Mouse (Mus musculus) forebrain, embryonic 10.5 days (tissue): ENCODE data around the gene Mafk. TPM values are rescaled to one million over a fixed set of nuclear protein-coding genes. Genes with fewer than 3 reads are reported as not detected.

Experiments used
- DNase-seq: peaks from one replicate; pipeline ENCODE4 v3.0.0-alpha.2; 2017; ENCODE audit warnings: low spot score; ENCODE audit errors: extremely low spot score
- H3K27ac ChIP-seq: fragments of 300-500 bp; sonication (generic); 2 replicates; pipeline ENCODE4 v1.5.1; 2016; ENCODE audit warnings: mild to moderate bottlenecking
- H3K27me3 ChIP-seq: fragments of 300-500 bp; sonication (generic); 2 replicates; pipeline ENCODE4 v1.6.1; 2016; ENCODE audit warnings: mild to moderate bottlenecking; ENCODE audit not compliant: poor library complexity, severe bottlenecking
- H3K36me3 ChIP-seq: fragments of 300-500 bp; sonication (generic); replicated peaks from 2 replicates; pipeline ENCODE4 v1.6.1; 2016; ENCODE audit warnings: mild to moderate bottlenecking, moderate library complexity
- H3K4me1 ChIP-seq: fragments of 300-500 bp; sonication (generic); 2 replicates; pipeline ENCODE4 v1.6.1; 2016
- H3K4me3 ChIP-seq: fragments of 300-500 bp; sonication (generic); 2 replicates; pipeline ENCODE4 v1.5.1; 2016; ENCODE audit warnings: mild to moderate bottlenecking, moderate library complexity
- H3K9me3 ChIP-seq: fragments of 300-500 bp; sonication (generic); 2 replicates; pipeline ENCODE4 v1.6.1; 2016; ENCODE audit warnings: mild to moderate bottlenecking, moderate library complexity
- WGBS: fragments of 180-500 bp; shearing (Covaris S2); methylation state at CpG from one replicate; pipeline ENCODE4 v1.1.7; 2016; 5-methylcytosine and 5-hydroxymethylcytosine counted together
- polyA plus RNA-seq: library from polyadenylated mRNA; unstranded; fragments of >200 nt; fragmentation: Nextera tagmentation; extraction: Ambion mirVana; gene quantifications from 2 replicates; pipeline ENCODE4 v1.2.1, GENCODE M21; 2016

The Mafk gene
- polyA plus RNA-seq, 1 experiment from 2014 or later, result 9.8 TPM

DNA sequence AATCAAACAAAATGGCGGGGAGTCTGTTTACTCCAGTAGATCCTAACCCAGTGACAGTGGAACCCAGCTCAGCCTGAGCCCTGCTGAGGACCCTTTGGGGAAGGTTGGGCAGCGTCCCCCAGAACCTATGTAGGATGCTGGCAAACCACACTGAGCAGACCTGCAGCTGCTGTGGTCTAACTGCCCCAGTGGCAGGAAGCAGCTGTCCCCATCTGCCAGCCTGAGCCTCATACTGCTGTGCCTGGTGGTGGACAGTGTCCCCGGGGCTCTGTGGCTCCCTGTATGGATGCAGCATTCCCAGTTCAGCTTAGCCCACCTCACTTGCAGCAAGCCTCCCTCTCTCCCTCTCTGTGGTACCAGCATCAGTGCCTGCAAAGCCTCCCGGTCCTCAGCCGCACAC is 14.3 kb upstream of the Mafk start:
- Histone ChIP-seq H3K36me3 (peaks cover 23% of the 10 kb centered on the region), H3K4me1 (peaks cover 13% of the 10 kb centered on the region)
- 85% methylated on average over 5 of the region's 5 CpGs for WGBS

DNA sequence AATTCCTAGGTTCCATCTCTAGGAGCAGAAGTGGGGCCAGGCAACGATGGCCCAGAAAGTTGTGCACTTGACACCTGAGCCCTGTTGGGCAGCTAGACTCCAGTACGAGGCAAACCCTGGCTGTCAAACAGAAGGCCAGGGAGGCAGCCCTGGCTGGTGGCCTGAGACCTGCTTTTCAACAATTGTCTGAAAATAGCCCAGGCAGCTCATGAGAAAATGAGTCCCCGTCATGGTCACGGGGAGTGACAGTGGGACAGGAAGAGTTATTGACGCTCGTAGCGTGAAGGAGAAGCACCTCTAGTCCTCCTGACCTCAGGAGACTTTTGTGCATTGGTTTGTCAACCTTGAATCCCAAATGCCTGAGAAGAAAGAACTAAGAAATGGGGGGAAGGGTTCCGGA is 9.9 kb upstream of the Mafk start:
- no peaks in the 10 kb centered on the region for H3K4me1 ChIP-seq
- WGBS, result 90% methylated on average over 8 of the region's 8 CpGs

More for the DNA sequence above, 14.3 kb upstream of the Mafk start:
- Histone ChIP-seq H3K4me3 (no peak overlapping the region), H3K9me3 (no peaks in the 10 kb centered on the region), H3K27ac (no peak overlapping the region), H3K27me3 (no peaks in the 10 kb centered on the region)
- no peak for DNase-seq

DNA sequence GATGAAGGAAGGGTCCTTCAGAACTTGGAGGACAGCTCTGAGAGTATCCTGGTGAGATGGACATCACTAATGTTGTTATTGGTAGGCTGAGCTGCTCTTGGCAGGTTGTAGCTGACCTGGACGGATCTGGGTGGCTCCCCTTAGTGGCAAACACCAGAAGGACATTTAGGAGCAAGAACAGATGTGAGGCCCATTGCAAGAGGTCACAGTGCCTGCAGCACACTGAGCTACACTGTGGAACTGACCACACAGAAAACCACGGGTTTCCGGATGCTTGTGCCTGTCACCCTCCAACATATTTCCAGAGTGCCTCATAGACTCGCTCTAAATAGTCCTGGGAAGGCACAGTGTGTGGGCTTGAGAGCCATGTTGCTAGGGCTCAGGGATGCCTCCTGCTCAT is 1.8 kb upstream of the Mafk start:
- Histone ChIP-seq H3K9me3 (no peaks in the 10 kb centered on the region), H3K27me3 (no peaks in the 10 kb centered on the region), H3K4me1 (peaks cover 36% of the 10 kb centered on the region), H3K4me3 (no peak overlapping the region), H3K27ac (no peak overlapping the region), H3K36me3 (no peaks in the 10 kb centered on the region)
- no peak for DNase-seq
- 58% methylated on average over 4 of the region's 4 CpGs for WGBS

More for the DNA sequence above, 9.9 kb upstream of the Mafk start:
- H3K36me3 ChIP-seq, result no peaks in the 10 kb centered on the region
- no peak overlapping the region for H3K4me3 ChIP-seq
- H3K27ac ChIP-seq, result no peak overlapping the region
- no peaks in the 10 kb centered on the region for H3K9me3 ChIP-seq
- no peak for DNase-seq
- H3K27me3 ChIP-seq, result no peaks in the 10 kb centered on the region

DNA sequence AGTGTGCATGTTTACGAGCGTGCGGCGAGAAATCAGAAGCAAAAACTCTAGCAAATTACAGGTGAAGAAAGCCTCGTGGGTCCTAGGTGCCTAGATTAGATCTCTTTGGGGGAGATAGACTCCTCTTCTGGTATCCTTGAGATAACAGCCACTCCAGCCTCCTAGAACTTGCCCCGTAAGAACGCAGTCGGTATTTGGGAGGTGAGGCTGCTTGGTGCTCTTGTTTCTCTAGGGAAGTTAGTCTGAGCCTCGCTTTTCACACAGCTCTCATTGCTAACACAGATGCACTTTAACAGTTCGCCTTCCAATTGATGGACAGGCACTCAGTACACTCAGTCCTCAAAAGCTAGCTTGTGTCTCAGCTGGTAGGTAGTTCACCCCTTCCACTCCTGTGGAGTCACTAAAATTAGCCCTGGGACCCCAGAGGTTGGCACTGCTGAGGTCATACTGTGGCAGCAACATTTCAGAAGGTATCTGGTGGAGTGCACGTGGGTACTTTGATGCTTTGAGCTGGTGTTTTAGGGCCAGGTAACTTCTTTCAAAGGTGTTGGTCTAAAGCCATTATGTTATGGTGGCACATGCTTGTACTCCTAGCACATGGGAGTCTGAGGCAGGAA is 954 bp downstream of the Mafk start:
- peak overlapping the region; percentile 85; the same call in 1 of the 2 replicates for H3K27ac ChIP-seq
- H3K9me3 ChIP-seq, result no peaks in the 10 kb centered on the region
- peak overlapping the region; percentile 98 for H3K4me3 ChIP-seq
- H3K36me3 ChIP-seq, result no peaks in the 10 kb centered on the region
- no peak for DNase-seq
- no peaks in the 10 kb centered on the region for H3K27me3 ChIP-seq
- peaks cover 64% of the 10 kb centered on the region for H3K4me1 ChIP-seq
- WGBS, result 24% methylated on average over 11 of the region's 11 CpGs

DNA sequence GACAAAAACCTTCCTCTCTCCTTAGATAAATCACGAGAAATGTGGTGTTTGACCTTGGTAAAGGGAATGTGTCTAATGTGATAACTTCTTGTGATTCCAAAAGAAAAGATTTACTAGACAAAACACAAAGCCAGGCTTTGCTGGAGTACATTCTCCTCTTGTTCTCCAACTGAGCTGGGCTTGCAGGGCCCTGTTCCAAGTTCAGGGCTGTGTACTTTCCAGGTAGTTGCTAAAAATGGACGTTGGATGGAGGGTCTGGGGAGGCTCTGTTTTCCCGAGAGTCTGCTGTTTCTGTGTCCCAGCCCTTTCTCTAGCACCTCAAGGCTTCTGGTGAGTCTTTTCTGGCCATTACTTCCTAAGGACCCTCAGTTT is 1.6 kb downstream of the Mafk start:
- Histone ChIP-seq H3K27ac (no peak overlapping the region), H3K36me3 (no peaks in the 10 kb centered on the region), H3K4me3 (peak overlapping the region; percentile 98; the same call in 1 of the 2 replicates), H3K9me3 (no peaks in the 10 kb centered on the region), H3K27me3 (no peaks in the 10 kb centered on the region), H3K4me1 (peaks cover 71% of the 10 kb centered on the region)
- 73% methylated on average over 3 of the region's 3 CpGs for WGBS
- no peak for DNase-seq

DNA sequence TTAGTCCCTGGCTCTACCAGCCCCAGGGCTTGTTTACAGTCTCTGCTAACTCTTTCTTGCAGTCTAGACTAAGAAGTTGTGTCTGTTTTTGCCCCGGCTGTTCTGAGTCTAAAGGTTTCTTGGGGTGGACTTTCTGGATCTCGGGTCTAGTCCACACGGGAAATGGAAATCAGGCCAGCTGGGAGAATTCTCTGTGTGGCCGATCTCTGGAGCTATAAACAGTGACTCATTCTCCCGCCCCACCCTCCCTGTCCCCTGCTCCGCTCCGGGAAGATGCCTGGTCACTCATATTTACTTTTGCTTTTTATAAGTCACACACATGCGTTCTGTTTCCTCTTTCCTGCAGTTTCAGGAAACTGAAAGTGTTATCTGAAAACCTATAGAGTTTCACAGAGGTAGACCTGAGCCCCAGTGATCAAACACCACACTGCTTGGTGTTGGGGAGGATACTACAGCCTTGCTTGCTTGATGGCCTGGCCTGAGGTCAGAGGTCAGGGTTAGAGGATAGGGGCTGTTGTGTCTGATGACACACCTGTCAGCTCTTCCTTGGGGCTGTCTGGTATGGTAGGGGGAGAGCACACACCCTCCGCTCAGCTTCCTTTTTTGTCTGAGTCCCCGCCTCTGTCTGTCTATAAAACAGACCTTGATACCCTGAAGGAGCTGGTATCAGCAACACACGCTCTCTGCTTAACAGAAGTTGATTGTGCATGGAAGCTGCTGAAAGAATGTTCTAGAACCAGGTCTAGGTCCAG is 2.2 kb downstream of the Mafk start:
- H3K9me3 ChIP-seq, result no peaks in the 10 kb centered on the region
- no peaks in the 10 kb centered on the region for H3K36me3 ChIP-seq
- 87% methylated on average over 11 of the region's 11 CpGs for WGBS
- no peak for DNase-seq
- H3K27ac ChIP-seq, result no peak overlapping the region
- no peaks in the 10 kb centered on the region for H3K27me3 ChIP-seq
- peak overlapping the region; percentile 98; the same call in 1 of the 2 replicates for H3K4me3 ChIP-seq
- peaks cover 77% of the 10 kb centered on the region for H3K4me1 ChIP-seq

DNA sequence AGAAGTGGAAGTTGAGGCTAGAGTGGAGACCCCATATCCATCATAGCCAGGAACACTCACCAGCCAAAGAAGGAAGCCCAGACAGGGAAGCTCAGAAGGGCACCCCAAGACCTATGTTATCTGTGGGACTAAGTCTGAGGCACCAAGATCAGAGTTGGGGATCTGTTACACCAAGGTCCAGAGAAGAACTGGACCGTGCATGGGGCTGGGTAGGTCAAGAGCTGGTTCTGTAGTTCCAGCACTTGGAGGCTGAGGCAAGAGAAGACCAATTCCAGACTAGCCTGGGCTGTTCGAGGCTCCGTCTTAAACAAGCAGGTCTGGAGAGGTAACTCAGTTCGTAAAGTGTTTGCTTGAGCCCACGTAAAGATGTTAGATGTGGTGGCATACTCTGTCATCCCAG is 2.8 kb downstream of the Mafk start:
- DNase-seq, result no peak
- Histone ChIP-seq H3K4me3 (no peak overlapping the region), H3K36me3 (no peaks in the 10 kb centered on the region; the same call in 1 of the 2 replicates), H3K4me1 (peaks cover 83% of the 10 kb centered on the region), H3K27me3 (no peaks in the 10 kb centered on the region), H3K27ac (no peak overlapping the region), H3K9me3 (no peaks in the 10 kb centered on the region)
- WGBS, result 88% methylated on average over 5 of the region's 5 CpGs

DNA sequence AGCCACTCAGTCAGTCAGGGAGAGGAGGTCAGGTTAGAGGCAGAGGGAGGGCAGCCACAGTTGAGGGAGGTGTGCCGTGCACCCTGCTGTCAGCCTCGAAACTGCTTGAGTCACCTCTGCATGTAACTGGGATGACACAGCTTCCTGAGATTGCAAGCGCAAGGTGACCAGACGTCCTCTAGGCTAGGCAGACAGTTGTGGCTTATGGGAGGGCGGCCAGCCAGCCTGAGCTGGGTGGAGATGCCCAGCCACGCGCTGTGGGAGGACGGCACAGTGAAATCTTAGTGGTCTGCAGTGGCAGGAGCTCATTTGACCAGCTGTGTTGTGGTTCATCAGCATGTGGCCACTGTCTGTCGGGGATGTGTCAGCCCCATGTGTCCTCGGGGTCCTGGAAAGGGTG is 3.6 kb downstream of the Mafk start:
- 77% methylated on average over 10 of the region's 10 CpGs for WGBS
- H3K27ac ChIP-seq, result peak overlapping the region; percentile 17; the same call in 1 of the 2 replicates
- H3K36me3 ChIP-seq, result peaks cover 8% of the 10 kb centered on the region
- H3K4me3 ChIP-seq, result no peak overlapping the region
- peaks cover 85% of the 10 kb centered on the region for H3K4me1 ChIP-seq
- DNase-seq, result no peak
- H3K27me3 ChIP-seq, result no peaks in the 10 kb centered on the region
- H3K9me3 ChIP-seq, result no peaks in the 10 kb centered on the region

DNA sequence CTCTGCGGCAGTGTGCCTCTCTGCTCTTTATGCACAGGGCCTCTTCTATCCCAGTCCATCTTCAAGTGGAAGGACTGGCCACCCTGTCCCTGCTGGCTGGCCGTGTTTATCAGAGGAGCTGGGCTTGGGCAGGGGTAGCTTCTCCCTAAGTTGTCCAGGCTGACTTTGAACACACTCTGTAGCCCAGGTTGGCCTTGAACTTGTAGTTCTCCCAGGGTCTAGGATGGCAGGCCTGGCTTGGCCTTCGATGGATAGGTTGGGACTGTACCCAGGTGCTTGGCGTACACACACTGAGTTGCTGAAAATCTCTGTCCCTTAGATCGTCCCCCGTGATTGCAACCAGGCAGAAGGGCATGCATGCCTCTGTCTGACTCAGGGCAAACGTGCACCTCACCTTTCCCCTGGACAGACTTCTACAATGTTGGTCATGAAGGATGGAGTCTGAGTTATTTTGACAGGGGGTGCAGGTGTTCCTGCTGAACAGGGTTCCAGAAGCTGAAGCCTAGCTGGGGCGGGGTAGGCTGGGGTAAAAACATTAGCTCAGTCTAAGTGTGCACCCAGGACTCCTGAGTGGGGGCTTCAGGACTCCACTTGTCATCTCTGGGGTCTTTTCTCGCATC is 4.8 kb downstream of the Mafk start:
- H3K9me3 ChIP-seq, result no peaks in the 10 kb centered on the region
- 89% methylated on average over 9 of the region's 9 CpGs for WGBS
- H3K4me3 ChIP-seq, result no peak overlapping the region
- DNase-seq, result no peak
- H3K4me1 ChIP-seq, result peaks cover 84% of the 10 kb centered on the region
- H3K36me3 ChIP-seq, result peaks cover 19% of the 10 kb centered on the region
- peak overlapping the region; percentile 85 for H3K27ac ChIP-seq
- H3K27me3 ChIP-seq, result no peaks in the 10 kb centered on the region

DNA sequence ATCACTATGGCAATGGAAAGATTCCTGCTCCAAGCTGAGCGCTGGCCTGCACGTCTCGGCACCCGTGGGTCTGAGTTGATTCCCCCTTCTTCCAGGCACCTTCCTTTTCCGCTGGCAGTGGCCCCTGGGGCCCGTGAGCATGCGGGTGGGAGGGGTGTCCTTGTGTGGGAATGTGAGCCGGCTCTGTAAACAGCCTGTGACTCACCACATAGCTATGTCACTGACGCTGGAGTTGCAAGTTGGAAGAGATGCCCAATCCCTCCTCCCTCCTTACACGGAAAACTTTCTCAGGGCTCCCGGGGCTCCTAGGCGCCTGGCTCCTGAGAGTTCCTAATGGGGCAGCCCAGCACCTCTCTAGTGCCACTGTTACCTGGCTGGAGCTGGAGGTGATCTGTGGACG is 5.6 kb downstream of the Mafk start:
- Histone ChIP-seq H3K4me1 (peaks cover 76% of the 10 kb centered on the region), H3K36me3 (peaks cover 25% of the 10 kb centered on the region), H3K27me3 (no peaks in the 10 kb centered on the region), H3K9me3 (no peaks in the 10 kb centered on the region), H3K27ac (peak overlapping the region; percentile 85), H3K4me3 (peak overlapping the region; percentile 38; the same call in 1 of the 2 replicates)
- WGBS, result 47% methylated on average over 13 of the region's 13 CpGs
- peak; percentile 44 for DNase-seq

DNA sequence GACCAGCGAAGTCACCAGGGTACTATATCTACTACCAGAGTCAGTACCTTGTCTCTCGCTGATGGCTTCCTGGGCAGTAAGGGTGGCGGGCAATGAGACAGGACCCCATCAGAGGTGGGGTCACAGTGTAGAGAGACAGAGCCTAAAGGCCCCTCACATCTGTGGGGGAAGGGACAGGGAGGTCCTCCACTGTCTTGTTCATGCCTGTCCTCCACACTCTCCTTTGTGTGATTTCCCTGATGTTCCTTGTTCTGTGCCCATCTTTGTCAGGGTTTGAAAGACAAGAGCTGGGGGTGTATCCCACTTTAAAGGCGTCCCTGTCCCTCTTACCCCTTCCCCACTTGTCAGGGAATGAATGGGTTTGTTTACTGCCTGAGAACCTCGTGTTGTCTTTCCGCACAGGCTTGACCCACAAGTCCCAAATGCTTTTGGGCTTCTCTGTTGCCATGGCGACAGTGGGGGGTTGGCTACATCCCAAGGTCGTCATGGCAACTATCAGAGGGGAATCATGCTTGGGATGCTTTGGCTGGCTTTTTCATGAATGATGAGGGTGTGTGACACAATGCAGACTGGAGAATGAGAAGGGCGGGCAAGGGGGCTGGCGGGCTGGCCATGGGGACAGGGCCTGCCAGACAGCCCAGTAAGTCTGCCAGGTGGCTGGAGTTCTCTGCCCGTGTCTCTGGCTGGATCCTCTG is 6.3 kb downstream of the Mafk start:
- peak overlapping the region; percentile 38 for H3K4me3 ChIP-seq
- H3K4me1 ChIP-seq, result peaks cover 71% of the 10 kb centered on the region
- no peaks in the 10 kb centered on the region for H3K9me3 ChIP-seq
- peaks cover 28% of the 10 kb centered on the region for H3K36me3 ChIP-seq
- no peaks in the 10 kb centered on the region for H3K27me3 ChIP-seq
- peak overlapping the region; percentile 85 for H3K27ac ChIP-seq
- WGBS, result 36% methylated on average over 11 of the region's 11 CpGs
- peak; percentile 79 for DNase-seq

DNA sequence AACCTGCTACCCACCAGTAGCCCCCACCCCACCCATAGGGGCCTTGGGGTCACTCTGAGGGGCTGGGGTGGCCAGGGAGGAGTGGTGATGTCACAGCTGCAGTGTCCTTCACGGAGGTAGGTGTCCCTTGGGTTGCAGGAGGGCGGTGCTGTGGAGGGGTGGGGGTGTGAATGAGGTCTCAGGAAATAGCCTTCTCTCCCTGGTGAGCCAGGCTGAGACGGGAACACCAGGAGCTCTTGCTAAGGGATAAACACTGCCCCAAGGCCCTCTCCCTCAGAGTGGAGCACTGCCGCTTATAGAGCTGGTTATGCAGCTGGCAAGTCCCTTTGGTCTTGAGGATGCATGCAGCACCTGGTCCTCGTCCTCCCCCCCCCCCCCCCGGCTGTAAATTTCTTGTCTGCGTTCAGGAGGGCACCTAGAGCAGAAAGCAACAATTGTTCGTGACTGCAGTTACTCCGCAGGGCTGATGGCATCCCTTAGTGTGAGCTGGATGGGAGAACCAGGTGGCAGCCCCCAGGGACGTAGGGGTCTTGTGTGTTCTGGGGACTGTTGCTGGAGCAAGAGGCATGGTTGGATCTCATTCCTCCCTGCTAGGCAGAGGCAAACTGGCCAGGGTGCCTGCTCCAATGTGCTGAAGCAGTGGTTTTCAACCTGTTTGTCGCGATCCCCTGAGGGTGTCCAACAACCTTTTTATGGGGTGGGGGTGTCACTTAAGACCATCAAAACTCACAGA is 7.0 kb downstream of the Mafk start:
- Histone ChIP-seq H3K4me3 (peak overlapping the region; percentile 38), H3K27me3 (no peaks in the 10 kb centered on the region), H3K36me3 (peaks cover 28% of the 10 kb centered on the region), H3K27ac (peak overlapping the region; percentile 85), H3K9me3 (no peaks in the 10 kb centered on the region), H3K4me1 (peaks cover 73% of the 10 kb centered on the region)
- DNase-seq, result no peak
- WGBS, result 58% methylated on average over 12 of the region's 12 CpGs
